Mouse (Mus musculus) cerebellum, adult 2 months (tissue): ENCODE data around the gene Gm4981.
"Not testable (repeated sequence)": the region's sequence is repeated elsewhere in the genome, so short reads cannot be mapped to it uniquely, and the experiment has no call there.

ENCODE experiments used
- CTCF ChIP-seq: fragments of 200-500 bp; IDR thresholded peaks from 2 replicates; pipeline ENCODE4 v1.5.1; 2011; ENCODE audit warnings: low read depth, mild to moderate bottlenecking, control low read depth, low read length, moderate library complexity, borderline replicate concordance; ENCODE audit not compliant: insufficient read depth
- POLR2A ChIP-seq: fragments of 200-500 bp; IDR thresholded peaks from 2 replicates; pipeline ENCODE4 v1.6.1; 2011; ENCODE audit warnings: low read length, control low read depth, borderline replicate concordance; ENCODE audit not compliant: insufficient read depth

- not testable (repeated sequence) for TF ChIP-seq CTCF, POLR2A
Observed at GRCm38 (mm10) chr10:58223161-58223560, 13.3 kb downstream of the Gm4981 start.
